Mouse (Mus musculus): ENCODE results near the gene Dffb. TPM values are rescaled to one million over a fixed set of nuclear protein-coding genes. Genes with fewer than 3 reads are reported as not detected.
A peak's percentile ranks its signal among the peaks of the same experiment; 100 is the strongest.

The Dffb gene
- 2.5 and 5.4 TPM in 2 replicates for polyA plus RNA-seq (2012; ENCODE audit: insufficient read depth, low replicate concordance)

GRCm38 (mm10) chr4:153974431-153975291, at the start of gene Dffb, which contains the start of gene Cep104:
Gene Dffb, minus strand, starts transcription at chr4:153975126.
Gene Cep104, plus strand, starts transcription at chr4:153975194.
- H3K36me3 ChIP-seq (replicated peaks; ENCODE audit: low read length), result peaks cover 49% of the 10 kb centered on the region
- H3K9me3 ChIP-seq, result no peaks in the 10 kb centered on the region
- H3K4me1 ChIP-seq, result peaks cover 48% of the 10 kb centered on the region

DNA sequence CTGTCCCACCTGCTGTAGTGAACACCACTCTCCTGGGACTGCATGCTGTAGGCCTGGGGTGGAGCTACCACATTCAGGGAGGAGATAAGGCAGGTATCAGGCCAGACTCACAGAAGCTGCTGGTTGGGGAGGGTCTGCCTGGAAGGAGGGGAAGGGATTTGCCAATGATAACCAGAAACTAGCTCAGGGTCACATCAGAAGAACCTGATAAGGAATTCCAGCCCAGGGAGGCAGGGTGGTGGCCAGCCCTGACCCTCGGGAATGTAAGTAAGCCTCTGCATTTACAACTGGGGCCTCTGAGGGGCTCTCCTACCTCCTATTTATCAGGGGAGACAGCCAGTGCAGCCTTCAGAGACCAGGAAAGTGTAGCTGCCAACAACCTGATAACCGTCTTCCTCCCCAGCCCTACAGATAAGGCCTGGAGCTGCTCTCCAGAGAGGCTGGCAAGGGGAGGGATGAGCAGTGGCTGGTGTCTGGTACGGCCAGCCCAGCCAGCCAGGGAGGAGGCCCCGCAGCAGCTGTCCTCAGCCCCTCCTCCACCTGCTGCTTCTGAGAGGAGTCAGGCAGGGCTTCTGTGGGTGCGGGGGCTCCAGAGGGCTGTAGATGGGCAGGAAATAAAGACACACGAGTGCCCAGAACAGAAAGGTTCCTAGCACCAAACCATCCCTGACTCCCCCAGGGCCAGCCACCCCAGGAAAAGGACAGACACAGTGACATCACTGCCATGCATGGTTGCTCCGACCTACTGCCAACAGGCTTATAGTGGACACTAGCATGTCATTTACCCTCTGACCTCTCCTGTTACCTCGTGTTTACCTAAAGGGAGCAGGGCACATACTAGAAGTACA, 49.1 kb upstream of the Dffb start:
- TF ChIP-seq FLI1 (IDR thresholded peaks at IDR 0.05; ENCODE audit: low read length) (no peak), GATA1 (IDR thresholded peaks at IDR 0.05; ENCODE audit: borderline replicate concordance, low read length) (no peak)
- peak overlapping the region; percentile 97 for H3K4me3 ChIP-seq (replicated peaks)
- peaks cover 85% of the 10 kb centered on the region for H3K4me1 ChIP-seq
- no peaks in the 10 kb centered on the region for H3K9me3 ChIP-seq
- peaks cover 9% of the 10 kb centered on the region for H3K27me3 ChIP-seq (replicated peaks)
- peaks cover 57% of the 10 kb centered on the region for H3K36me3 ChIP-seq (replicated peaks; ENCODE audit: low read length)

More at GRCm38 (mm10) chr4:153974431-153975291, at the start of gene Dffb, which contains the start of gene Cep104:
- H3K27me3 ChIP-seq (replicated peaks), result no peaks in the 10 kb centered on the region
- TF ChIP-seq GATA1 (IDR thresholded peaks at IDR 0.05; ENCODE audit: borderline replicate concordance, low read length) (no peak), FLI1 (IDR thresholded peaks at IDR 0.05; ENCODE audit: low read length) (peak; percentile 51; the same call in 1 of the 2 replicates)
- H3K4me3 ChIP-seq (replicated peaks), result peak within 1 kb of the TSS; percentile 100

DNA sequence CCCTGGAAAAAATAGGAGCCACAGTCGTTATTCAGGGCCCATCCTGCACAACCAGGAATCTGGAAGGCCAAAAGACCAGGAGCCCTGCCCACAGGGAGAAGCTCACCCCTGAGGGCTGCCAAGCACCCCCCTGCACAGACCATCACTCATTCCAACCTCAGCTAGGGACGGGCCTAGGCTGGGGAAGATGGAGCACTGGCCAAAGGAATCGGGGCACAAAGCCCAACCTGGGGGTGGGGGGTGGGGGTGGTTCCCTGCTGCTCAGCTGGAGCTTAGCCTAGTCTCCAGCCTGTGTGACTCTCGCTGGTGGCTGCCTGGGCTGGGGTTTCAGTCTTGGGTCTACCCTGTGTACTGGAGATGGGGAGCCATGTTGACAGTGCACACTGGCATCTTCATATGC, 47.9 kb upstream of the Dffb start:
- Histone ChIP-seq H3K27me3 (replicated peaks) (peaks cover 8% of the 10 kb centered on the region), H3K4me1 (peaks cover 93% of the 10 kb centered on the region), H3K9me3 (no peaks in the 10 kb centered on the region), H3K4me3 (replicated peaks) (no peak overlapping the region), H3K36me3 (replicated peaks; ENCODE audit: low read length) (peaks cover 68% of the 10 kb centered on the region)
- no peak for TF ChIP-seq FLI1 (IDR thresholded peaks at IDR 0.05; ENCODE audit: low read length)

GRCm38 (mm10) chr4:154022407-154022806, 47.5 kb upstream of the Dffb start:
- Histone ChIP-seq H3K4me3 (replicated peaks) (no peak overlapping the region), H3K36me3 (replicated peaks; ENCODE audit: low read length) (peaks cover 72% of the 10 kb centered on the region), H3K9me3 (no peaks in the 10 kb centered on the region), H3K27me3 (replicated peaks) (peaks cover 4% of the 10 kb centered on the region), H3K4me1 (peaks cover 92% of the 10 kb centered on the region)
- TF ChIP-seq GATA1 (IDR thresholded peaks at IDR 0.05; ENCODE audit: borderline replicate concordance, low read length) (no peak), FLI1 (IDR thresholded peaks at IDR 0.05; ENCODE audit: low read length) (no peak)

DNA sequence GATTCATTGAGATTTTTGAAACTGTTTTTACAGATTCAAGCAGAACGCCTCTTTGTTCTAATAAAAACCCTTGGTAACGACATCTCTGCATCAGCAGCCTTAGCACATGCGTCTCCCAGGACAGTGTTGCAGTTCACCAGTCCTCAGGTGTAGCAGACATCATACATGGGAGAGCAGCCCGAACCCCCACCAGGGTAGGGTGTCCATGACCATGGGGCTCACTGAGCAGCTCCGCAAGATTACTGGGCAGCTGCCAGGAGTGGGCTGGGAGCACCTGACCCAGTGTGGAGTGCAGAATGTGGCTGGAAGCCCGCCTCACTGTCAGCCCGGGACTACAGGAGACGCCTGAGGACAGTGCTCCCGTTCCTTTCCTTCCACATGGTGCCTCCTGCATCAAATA, 46.5 kb upstream of the Dffb start:
- Histone ChIP-seq H3K27me3 (replicated peaks) (no peaks in the 10 kb centered on the region), H3K36me3 (replicated peaks; ENCODE audit: low read length) (peaks cover 82% of the 10 kb centered on the region), H3K9me3 (no peaks in the 10 kb centered on the region), H3K4me3 (replicated peaks) (no peak overlapping the region), H3K4me1 (peaks cover 91% of the 10 kb centered on the region)
- TF ChIP-seq FLI1 (IDR thresholded peaks at IDR 0.05; ENCODE audit: low read length) (no peak), GATA1 (IDR thresholded peaks at IDR 0.05; ENCODE audit: borderline replicate concordance, low read length) (no peak)

GRCm38 (mm10) chr4:154019571-154019970, 44.6 kb upstream of the Dffb start:
- Histone ChIP-seq H3K4me3 (replicated peaks) (no peak overlapping the region), H3K36me3 (replicated peaks; ENCODE audit: low read length) (peaks cover 100% of the 10 kb centered on the region), H3K9me3 (no peaks in the 10 kb centered on the region), H3K27me3 (replicated peaks) (no peaks in the 10 kb centered on the region), H3K4me1 (peaks cover 89% of the 10 kb centered on the region)
- TF ChIP-seq FLI1 (IDR thresholded peaks at IDR 0.05; ENCODE audit: low read length) (no peak), GATA1 (IDR thresholded peaks at IDR 0.05; ENCODE audit: borderline replicate concordance, low read length) (no peak)

GRCm38 (mm10) chr4:154015476-154015875, 40.5 kb upstream of the Dffb start:
- no peak overlapping the region for H3K4me3 ChIP-seq (replicated peaks)
- no peaks in the 10 kb centered on the region for H3K9me3 ChIP-seq
- TF ChIP-seq GATA1 (IDR thresholded peaks at IDR 0.05; ENCODE audit: borderline replicate concordance, low read length), result no peak
- TF ChIP-seq FLI1 (IDR thresholded peaks at IDR 0.05; ENCODE audit: low read length), result no peak
- H3K27me3 ChIP-seq (replicated peaks), result no peaks in the 10 kb centered on the region
- peaks cover 74% of the 10 kb centered on the region for H3K36me3 ChIP-seq (replicated peaks; ENCODE audit: low read length)
- H3K4me1 ChIP-seq, result peaks cover 84% of the 10 kb centered on the region

- H3K36me3 ChIP-seq (replicated peaks; ENCODE audit: low read length), result peaks cover 47% of the 10 kb centered on the region
- H3K4me3 ChIP-seq (replicated peaks), result peak overlapping the region; percentile 99
- TF ChIP-seq GATA1 (IDR thresholded peaks at IDR 0.05; ENCODE audit: borderline replicate concordance, low read length) (no peak), FLI1 (IDR thresholded peaks at IDR 0.05; ENCODE audit: low read length) (no peak)
- H3K4me1 ChIP-seq, result peaks cover 74% of the 10 kb centered on the region
- no peaks in the 10 kb centered on the region for H3K9me3 ChIP-seq
- H3K27me3 ChIP-seq (replicated peaks), result no peaks in the 10 kb centered on the region
Observed at GRCm38 (mm10) chr4:154012132-154012882, 37.4 kb upstream of the Dffb start.

- TF ChIP-seq GATA1 (IDR thresholded peaks at IDR 0.05; ENCODE audit: borderline replicate concordance, low read length), result no peak
- peak; percentile 96 for TF ChIP-seq FLI1 (IDR thresholded peaks at IDR 0.05; ENCODE audit: low read length)
- Histone ChIP-seq H3K27me3 (replicated peaks) (no peaks in the 10 kb centered on the region), H3K36me3 (replicated peaks; ENCODE audit: low read length) (peaks cover 47% of the 10 kb centered on the region), H3K4me3 (replicated peaks) (peak within 1 kb of the TSS; percentile 99), H3K9me3 (no peaks in the 10 kb centered on the region), H3K4me1 (peaks cover 74% of the 10 kb centered on the region)
Observed at GRCm38 (mm10) chr4:154011646-154012089, 36.7 kb upstream of the Dffb start, which contains the start of gene Lrrc47. Gene Lrrc47, plus strand, starts transcription at chr4:154011731.

Data from megakaryocyte, embryonic 14.5 days (primary cell).